Mouse (Mus musculus): Measurements from ENCODE around the gene Ostf1. TPM values are rescaled to one million over a fixed set of nuclear protein-coding genes. Genes with fewer than 3 reads are reported as not detected.
A peak's percentile ranks its signal among the peaks of the same experiment; 100 is the strongest.

Gene Ostf1
- polyA plus RNA-seq (2014; fragmentation: Nextera tagmentation; extraction: Ambion mirVana): 85.3 and 85.8 TPM in 2 replicates

DNA sequence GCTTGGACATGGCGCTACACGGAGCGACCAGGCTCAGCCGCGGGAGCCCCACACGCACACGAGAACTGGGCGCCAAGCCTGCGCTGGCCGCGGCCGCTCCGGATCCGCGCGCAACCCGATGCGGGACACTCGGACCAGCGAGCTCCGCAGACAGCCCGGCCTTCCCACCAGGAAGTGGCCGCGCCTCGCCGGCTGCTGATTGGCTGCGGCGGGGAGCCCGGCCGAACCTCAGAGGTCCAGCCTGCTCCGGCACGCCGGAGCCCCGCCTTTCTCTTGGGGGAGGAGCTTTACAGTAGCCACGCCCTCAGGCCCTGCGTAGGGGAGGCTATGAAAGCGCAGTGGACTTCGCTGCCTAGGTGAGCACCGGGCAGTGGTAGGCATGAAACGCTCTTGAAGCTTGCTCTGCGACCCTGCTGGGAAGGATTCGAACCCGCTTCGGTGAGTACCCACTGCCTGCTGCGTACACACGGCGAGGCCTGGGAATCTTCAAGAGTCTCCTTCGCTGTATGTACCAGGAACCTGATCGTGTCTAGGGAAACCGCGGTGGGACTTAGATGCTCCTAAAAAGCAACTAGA lies at the start of gene Ostf1, which contains the start of gene Nmrk1:
TSS of gene Ostf1 (minus strand) at position 180 of the 576 bp plus-strand sequence.
TSS of gene Nmrk1 (plus strand) at position 307 of the 576 bp plus-strand sequence.
- 1% methylated on average over 50 of the region's 51 CpGs for WGBS
- no peaks in the 10 kb centered on the region for H3K36me3 ChIP-seq (ENCODE audit: control insufficient read depth, insufficient read depth, low read length)
- H3K9ac ChIP-seq (ENCODE audit: low read length): peak within 1 kb of the TSS; percentile 86
- peak within 1 kb of the TSS; percentile 89 for H3K27ac ChIP-seq (replicated peaks in 1 of 2; ENCODE audit: control insufficient read depth in 1 of 2, insufficient read depth in 1 of 2, low read depth in 2 of 2, low read length in 2 of 2)
- H3K4me3 ChIP-seq (ENCODE audit: control insufficient read depth in 1 of 2, insufficient read depth in 1 of 2, low read depth in 1 of 2, low read length in 2 of 2): peak within 1 kb of the TSS; percentile 87 to 89
- peak; percentile 97 for ATAC-seq (ENCODE audit: insufficient number of reproducible peaks, insufficient read depth, low FRiP score, low read depth)
- H3K27me3 ChIP-seq (ENCODE audit: control insufficient read depth, insufficient read depth, low read length): no peaks in the 10 kb centered on the region
- peaks cover 2 to 10% of the 10 kb centered on the region in 2 experiments; a peak in 3 of 4 replicates for H3K4me1 ChIP-seq (ENCODE audit: control insufficient read depth in 2 of 2, insufficient read depth in 2 of 2, low read length in 2 of 2)
- H3K9me3 ChIP-seq (ENCODE audit: control insufficient read depth, low read length): no peaks in the 10 kb centered on the region
- H3K4me2 ChIP-seq (ENCODE audit: low read length): peak within 1 kb of the TSS; percentile 67

DNA sequence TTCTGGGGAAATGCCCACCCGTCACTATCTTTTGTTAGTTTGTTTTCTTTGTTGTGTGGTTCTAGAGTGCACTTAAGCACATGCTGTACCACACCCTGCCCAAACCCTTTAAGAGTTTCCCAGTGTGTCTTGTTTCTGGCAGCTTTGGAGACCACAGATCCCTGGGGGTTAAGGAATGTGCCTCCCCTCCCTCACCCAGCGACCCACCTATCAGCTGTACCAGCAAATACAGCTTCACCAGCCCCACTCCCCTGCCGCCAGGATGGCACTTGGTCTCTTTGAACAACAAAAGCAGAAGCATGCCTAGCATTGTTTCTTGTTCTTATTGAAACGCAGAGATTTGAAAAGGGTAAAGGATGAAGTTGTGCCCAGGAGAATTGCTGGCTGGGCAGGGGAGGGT lies 41.5 kb upstream of the Ostf1 start:
- Histone ChIP-seq H3K27me3 (ENCODE audit: control insufficient read depth, insufficient read depth, low read length) (no peaks in the 10 kb centered on the region), H3K4me3 (ENCODE audit: control insufficient read depth in 1 of 2, insufficient read depth in 1 of 2, low read depth in 1 of 2, low read length in 2 of 2) (peak overlapping the region in 1 of 2 experiments; percentile 92; a peak in 2 of 4 replicates), H3K4me2 (ENCODE audit: low read length) (peak overlapping the region; percentile 84), H3K9me3 (ENCODE audit: control insufficient read depth, low read length) (no peaks in the 10 kb centered on the region), H3K9ac (ENCODE audit: low read length) (peak overlapping the region; percentile 41), H3K4me1 (ENCODE audit: control insufficient read depth in 2 of 2, insufficient read depth in 2 of 2, low read length in 2 of 2) (peaks cover 5 to 25% of the 10 kb centered on the region in 2 experiments), H3K36me3 (ENCODE audit: control insufficient read depth, insufficient read depth, low read length) (no peaks in the 10 kb centered on the region), H3K27ac (replicated peaks in 1 of 2; ENCODE audit: control insufficient read depth in 1 of 2, insufficient read depth in 1 of 2, low read depth in 2 of 2, low read length in 2 of 2) (no peak overlapping the region)
- no peak for ATAC-seq (ENCODE audit: insufficient number of reproducible peaks, insufficient read depth, low FRiP score, low read depth)
- 37% methylated on average over 4 of the region's 4 CpGs for WGBS

DNA sequence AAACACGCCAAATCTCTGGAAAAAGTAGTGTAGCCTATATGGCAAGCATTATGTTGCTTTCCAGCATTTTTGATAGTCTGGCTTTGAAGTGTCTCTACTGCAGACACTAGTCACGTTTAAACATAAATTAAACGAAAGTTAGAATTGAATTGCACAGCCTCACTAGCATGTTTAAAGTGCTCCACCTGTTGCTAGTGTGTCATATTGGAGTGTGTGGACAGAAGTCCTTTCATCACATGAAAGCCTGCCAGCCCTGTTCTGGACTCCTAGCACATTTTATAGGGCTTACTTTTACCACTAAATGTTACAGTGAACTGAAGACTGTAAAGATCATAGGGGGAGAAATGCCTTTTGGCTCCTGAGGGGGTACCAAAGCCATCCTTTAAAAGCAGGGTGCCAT lies 40.9 kb upstream of the Ostf1 start:
- ATAC-seq (ENCODE audit: insufficient number of reproducible peaks, insufficient read depth, low FRiP score, low read depth): no peak
- Histone ChIP-seq H3K27ac (replicated peaks in 1 of 2; ENCODE audit: control insufficient read depth in 1 of 2, insufficient read depth in 1 of 2, low read depth in 2 of 2, low read length in 2 of 2) (no peak overlapping the region), H3K27me3 (ENCODE audit: control insufficient read depth, insufficient read depth, low read length) (no peaks in the 10 kb centered on the region), H3K4me2 (ENCODE audit: low read length) (peak overlapping the region; percentile 84), H3K9ac (ENCODE audit: low read length) (peak overlapping the region; percentile 90; the same call in 1 of the 2 replicates), H3K9me3 (ENCODE audit: control insufficient read depth, low read length) (no peaks in the 10 kb centered on the region), H3K36me3 (ENCODE audit: control insufficient read depth, insufficient read depth, low read length) (no peaks in the 10 kb centered on the region), H3K4me1 (ENCODE audit: control insufficient read depth in 2 of 2, insufficient read depth in 2 of 2, low read length in 2 of 2) (peaks cover 5 to 25% of the 10 kb centered on the region in 2 experiments), H3K4me3 (ENCODE audit: control insufficient read depth in 1 of 2, insufficient read depth in 1 of 2, low read depth in 1 of 2, low read length in 2 of 2) (peak overlapping the region in 1 of 2 experiments; percentile 92; a peak in 2 of 4 replicates)
- WGBS: 46% methylated on average over 3 of the region's 3 CpGs

DNA sequence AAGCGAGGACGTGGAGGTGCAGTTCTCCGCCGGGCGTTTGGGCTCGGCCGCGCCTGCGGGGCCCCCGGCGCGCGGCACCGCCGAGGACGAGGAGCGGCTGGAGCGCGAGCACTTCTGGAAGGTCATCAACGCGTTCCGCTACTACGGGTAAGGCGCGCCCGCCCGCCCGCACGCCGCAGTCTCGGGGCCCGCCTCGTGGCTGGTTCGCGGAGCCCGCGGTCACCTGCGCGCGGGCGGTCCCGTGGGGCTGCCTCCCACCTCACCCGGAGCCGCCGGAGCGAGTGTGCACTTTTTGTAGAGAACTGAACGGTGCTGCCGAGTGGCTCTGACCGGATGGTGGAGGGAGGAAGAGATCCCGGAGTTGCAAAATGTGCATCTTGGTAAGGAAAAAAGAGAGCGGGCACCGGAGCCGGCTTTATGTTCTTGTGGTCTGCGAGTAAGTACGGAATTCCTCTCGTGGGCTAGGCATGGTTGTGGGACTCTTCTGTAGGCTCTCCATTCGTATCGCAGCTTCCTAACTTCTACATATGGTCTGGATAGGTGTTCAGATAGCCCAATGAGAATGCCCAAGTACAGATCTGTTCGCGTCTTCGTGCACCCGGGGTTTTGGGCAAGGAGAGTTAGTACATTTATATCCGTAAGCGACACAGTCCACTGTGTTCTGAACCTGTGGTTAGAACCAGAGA lies 39.6 kb upstream of the Ostf1 start:
- Histone ChIP-seq H3K4me2 (ENCODE audit: low read length) (peak overlapping the region; percentile 84), H3K36me3 (ENCODE audit: control insufficient read depth, insufficient read depth, low read length) (no peaks in the 10 kb centered on the region), H3K4me1 (ENCODE audit: control insufficient read depth in 2 of 2, insufficient read depth in 2 of 2, low read length in 2 of 2) (peaks cover 5 to 25% of the 10 kb centered on the region in 2 experiments), H3K27ac (replicated peaks in 1 of 2; ENCODE audit: control insufficient read depth in 1 of 2, insufficient read depth in 1 of 2, low read depth in 2 of 2, low read length in 2 of 2) (peak overlapping the region; percentile 68 to 88), H3K4me3 (ENCODE audit: control insufficient read depth in 1 of 2, insufficient read depth in 1 of 2, low read depth in 1 of 2, low read length in 2 of 2) (peak overlapping the region; percentile 70 to 92), H3K9me3 (ENCODE audit: control insufficient read depth, low read length) (no peaks in the 10 kb centered on the region), H3K9ac (ENCODE audit: low read length) (peak overlapping the region; percentile 90), H3K27me3 (ENCODE audit: control insufficient read depth, insufficient read depth, low read length) (no peaks in the 10 kb centered on the region)
- under 1% methylated on average over 50 of the region's 64 CpGs for WGBS
- peak; percentile 68 for ATAC-seq (ENCODE audit: insufficient number of reproducible peaks, insufficient read depth, low FRiP score, low read depth)

DNA sequence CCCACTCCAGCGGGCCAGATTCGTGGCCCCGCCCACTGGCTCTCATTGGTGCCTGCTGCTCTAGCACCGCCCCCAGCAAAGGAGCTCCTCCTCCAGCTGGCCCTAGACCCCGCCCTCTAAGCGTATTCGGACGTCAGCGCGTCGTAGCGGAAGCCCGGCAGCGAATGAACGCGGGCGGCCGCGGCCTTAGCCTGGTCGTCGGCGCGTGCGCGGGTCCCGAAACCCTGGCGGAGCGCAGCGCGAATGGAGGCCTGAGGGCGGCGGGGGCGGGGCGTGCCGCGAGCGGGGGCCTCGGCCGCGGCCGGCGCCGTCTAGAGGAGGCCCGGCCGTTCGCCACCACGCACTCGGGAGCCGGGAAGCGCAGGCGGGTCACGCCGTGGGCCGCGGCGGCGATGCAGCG lies 39.0 kb upstream of the Ostf1 start, which contains the start of gene Carnmt1:
TSS of gene Carnmt1 (plus strand) at position 157 of the 400 bp plus-strand sequence.
- Histone ChIP-seq H3K9me3 (ENCODE audit: control insufficient read depth, low read length) (no peaks in the 10 kb centered on the region), H3K36me3 (ENCODE audit: control insufficient read depth, insufficient read depth, low read length) (no peaks in the 10 kb centered on the region), H3K27me3 (ENCODE audit: control insufficient read depth, insufficient read depth, low read length) (no peaks in the 10 kb centered on the region), H3K4me2 (ENCODE audit: low read length) (peak within 1 kb of the TSS; percentile 84), H3K27ac (replicated peaks in 1 of 2; ENCODE audit: control insufficient read depth in 1 of 2, insufficient read depth in 1 of 2, low read depth in 2 of 2, low read length in 2 of 2) (peak within 1 kb of the TSS; percentile 68 to 88), H3K9ac (ENCODE audit: low read length) (peak within 1 kb of the TSS; percentile 90), H3K4me1 (ENCODE audit: control insufficient read depth in 2 of 2, insufficient read depth in 2 of 2, low read length in 2 of 2) (peaks cover 5 to 25% of the 10 kb centered on the region in 2 experiments), H3K4me3 (ENCODE audit: control insufficient read depth in 1 of 2, insufficient read depth in 1 of 2, low read depth in 1 of 2, low read length in 2 of 2) (peak within 1 kb of the TSS; percentile 70 to 92)
- WGBS: under 1% methylated on average over 46 of the region's 58 CpGs
- peak; percentile 98 for ATAC-seq (ENCODE audit: insufficient number of reproducible peaks, insufficient read depth, low FRiP score, low read depth)

GRCm38 (mm10) chr19:18669551-18669950 lies 37.9 kb upstream of the Ostf1 start:
- Histone ChIP-seq H3K4me2 (ENCODE audit: low read length) (no peak overlapping the region), H3K4me1 (ENCODE audit: control insufficient read depth in 2 of 2, insufficient read depth in 2 of 2, low read length in 2 of 2) (peaks cover 5 to 19% of the 10 kb centered on the region in 2 experiments), H3K36me3 (ENCODE audit: control insufficient read depth, insufficient read depth, low read length) (no peaks in the 10 kb centered on the region), H3K27me3 (ENCODE audit: control insufficient read depth, insufficient read depth, low read length) (no peaks in the 10 kb centered on the region), H3K4me3 (ENCODE audit: control insufficient read depth in 1 of 2, insufficient read depth in 1 of 2, low read depth in 1 of 2, low read length in 2 of 2) (no peak overlapping the region), H3K9me3 (ENCODE audit: control insufficient read depth, low read length) (no peaks in the 10 kb centered on the region), H3K27ac (replicated peaks in 1 of 2; ENCODE audit: control insufficient read depth in 1 of 2, insufficient read depth in 1 of 2, low read depth in 2 of 2, low read length in 2 of 2) (no peak overlapping the region), H3K9ac (ENCODE audit: low read length) (no peak overlapping the region)
- WGBS: 91% methylated on average over 7 of the region's 7 CpGs
- no peak for ATAC-seq (ENCODE audit: insufficient number of reproducible peaks, insufficient read depth, low FRiP score, low read depth)

- no peak for ATAC-seq (ENCODE audit: insufficient number of reproducible peaks, insufficient read depth, low FRiP score, low read depth)
- 86% methylated on average over 7 of the region's 7 CpGs for WGBS
- Histone ChIP-seq H3K27ac (replicated peaks in 1 of 2; ENCODE audit: control insufficient read depth in 1 of 2, insufficient read depth in 1 of 2, low read depth in 2 of 2, low read length in 2 of 2) (no peak overlapping the region), H3K4me2 (ENCODE audit: low read length) (no peak overlapping the region), H3K4me3 (ENCODE audit: control insufficient read depth in 1 of 2, insufficient read depth in 1 of 2, low read depth in 1 of 2, low read length in 2 of 2) (no peak overlapping the region), H3K27me3 (ENCODE audit: control insufficient read depth, insufficient read depth, low read length) (no peaks in the 10 kb centered on the region), H3K9me3 (ENCODE audit: control insufficient read depth, low read length) (no peaks in the 10 kb centered on the region), H3K4me1 (ENCODE audit: control insufficient read depth in 2 of 2, insufficient read depth in 2 of 2, low read length in 2 of 2) (peaks cover 0 to 2% of the 10 kb centered on the region in 2 experiments; a peak in 1 of 4 replicates), H3K9ac (ENCODE audit: low read length) (no peak overlapping the region), H3K36me3 (ENCODE audit: control insufficient read depth, insufficient read depth, low read length) (no peaks in the 10 kb centered on the region)
Observed at GRCm38 (mm10) chr19:18666966-18667365, 35.3 kb upstream of the Ostf1 start.
